Mouse (Mus musculus) ZHBTc4 (cell line): ENCODE measurements at regions not wholly inside any gene's neighbourhood (a gene's known extent, or its start where the extent isn't known, plus 50 kb on each side); places are given as distances from the start of the nearest gene placed in this dataset.

Source experiments
- DNase-seq: peaks from one replicate; pipeline ENCODE4 v3.0.0-alpha.2; 2011; ENCODE audit warnings: low read depth, low spot score

DNA sequence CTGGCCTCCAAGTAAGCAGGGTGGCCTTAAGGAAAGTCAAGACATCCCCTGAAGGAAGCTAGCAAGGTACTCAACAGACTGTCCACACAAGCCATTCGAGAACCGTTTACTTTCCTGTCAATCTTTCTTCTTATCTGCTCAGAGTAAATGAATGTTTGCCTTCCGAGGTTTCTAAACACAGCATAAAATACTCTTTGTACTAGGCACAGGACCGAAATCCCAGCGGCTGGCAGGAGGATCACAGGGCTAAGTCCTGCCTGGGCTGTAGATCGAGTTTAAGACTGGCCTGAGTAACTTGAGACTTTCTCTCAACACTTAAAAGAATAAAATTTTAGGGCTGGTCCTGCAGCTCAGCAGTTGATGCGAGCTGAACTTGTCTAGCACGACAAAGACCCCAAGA lies 175.9 kb downstream of the Bcl2l11 start:
- no peak for DNase-seq

DNA sequence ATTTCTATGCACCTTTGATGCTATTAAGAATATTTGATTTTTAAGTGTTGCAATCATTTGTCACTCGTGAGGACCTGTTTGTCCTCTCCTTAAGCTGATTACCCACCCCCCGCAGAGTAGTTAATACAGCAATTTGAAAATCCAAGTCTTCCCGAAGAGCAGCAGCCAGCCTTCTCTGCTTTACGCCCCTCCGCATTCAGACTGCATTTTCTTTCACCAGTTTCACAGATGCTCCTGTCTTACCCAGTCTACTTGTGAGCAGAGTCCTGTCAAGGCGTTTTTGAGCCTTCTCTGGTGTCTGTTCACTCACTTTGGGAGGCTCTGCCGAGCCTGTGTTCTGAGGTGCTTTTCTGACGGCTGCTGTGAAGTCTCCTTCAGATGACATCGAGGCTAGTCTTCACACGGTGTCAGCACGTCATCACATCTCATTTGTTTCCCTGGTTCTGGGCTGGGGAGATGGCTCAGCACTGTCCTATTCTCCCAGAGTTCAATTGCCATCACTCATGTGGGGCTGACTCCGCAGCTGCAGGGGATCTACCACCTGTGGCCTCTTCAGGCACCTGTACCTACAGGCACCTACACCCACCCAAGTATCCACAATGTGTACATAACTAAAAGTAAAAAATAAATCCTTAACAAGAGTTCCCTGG lies 178.3 kb downstream of the Bcl2l11 start:
- DNase-seq, result no peak

DNA sequence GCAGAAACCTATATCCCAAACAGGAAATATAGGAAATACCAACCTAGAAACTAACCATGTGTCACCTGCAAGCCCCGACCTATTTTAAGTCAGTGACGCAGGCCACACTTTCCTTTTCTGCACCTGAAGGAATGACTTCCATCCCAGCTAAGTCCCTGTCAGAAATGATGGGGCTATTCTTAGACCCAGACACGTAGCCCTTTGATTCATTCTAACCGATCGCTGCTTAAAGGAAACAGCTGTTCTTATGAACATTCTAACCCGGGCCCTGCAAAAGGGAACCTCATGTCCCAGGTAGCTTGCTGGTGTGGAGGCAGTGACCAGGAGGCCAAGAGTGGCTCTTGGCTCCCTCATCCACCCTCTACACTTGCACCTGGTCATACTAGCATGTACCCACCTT lies 180.9 kb downstream of the Bcl2l11 start:
- no peak for DNase-seq

DNA sequence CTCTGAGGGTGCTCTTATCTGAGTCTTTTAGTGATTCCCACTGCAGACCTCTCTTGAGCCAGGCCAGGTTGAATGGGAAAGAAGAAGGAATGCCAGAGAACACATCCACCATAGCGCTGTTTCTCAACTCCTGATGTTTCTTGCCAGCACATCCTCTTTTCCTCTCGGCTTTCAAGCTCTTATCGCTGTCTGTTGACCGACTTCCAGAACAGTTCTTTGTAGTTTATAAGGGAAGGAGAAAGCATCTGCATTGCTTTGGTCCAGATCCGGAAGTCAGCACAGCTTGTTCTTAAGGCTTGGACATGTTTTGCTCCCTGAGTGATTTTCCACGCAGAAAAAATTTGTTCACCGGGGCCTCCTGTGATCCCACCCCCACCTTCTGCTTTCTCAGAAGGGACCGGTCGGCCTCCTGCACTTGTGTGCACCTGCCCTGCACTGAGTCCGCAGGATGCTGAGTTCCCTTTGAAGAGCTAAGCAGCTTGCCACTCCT lies 183.7 kb downstream of the Bcl2l11 start:
- DNase-seq, result no peak

DNA sequence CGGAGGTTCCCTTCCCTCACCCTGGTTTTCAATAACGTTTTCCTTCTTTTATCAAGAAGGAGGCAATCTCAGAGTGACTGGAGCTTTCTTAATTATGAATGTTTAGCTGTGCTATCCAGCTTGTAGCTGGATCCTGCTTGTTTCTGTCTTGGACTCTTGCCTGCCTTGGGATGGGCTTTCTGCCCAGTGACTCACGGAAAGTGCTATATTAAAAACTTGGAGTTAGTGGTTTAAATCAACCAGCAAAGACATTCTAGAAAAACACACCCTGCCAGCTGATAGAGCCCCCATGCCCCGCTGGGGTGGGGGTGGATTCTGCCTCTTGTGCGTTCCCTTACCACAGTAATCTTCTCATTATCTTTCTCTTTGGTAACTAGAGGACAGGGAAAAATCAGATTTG lies 184.2 kb downstream of the Bcl2l11 start:
- DNase-seq, result no peak

DNA sequence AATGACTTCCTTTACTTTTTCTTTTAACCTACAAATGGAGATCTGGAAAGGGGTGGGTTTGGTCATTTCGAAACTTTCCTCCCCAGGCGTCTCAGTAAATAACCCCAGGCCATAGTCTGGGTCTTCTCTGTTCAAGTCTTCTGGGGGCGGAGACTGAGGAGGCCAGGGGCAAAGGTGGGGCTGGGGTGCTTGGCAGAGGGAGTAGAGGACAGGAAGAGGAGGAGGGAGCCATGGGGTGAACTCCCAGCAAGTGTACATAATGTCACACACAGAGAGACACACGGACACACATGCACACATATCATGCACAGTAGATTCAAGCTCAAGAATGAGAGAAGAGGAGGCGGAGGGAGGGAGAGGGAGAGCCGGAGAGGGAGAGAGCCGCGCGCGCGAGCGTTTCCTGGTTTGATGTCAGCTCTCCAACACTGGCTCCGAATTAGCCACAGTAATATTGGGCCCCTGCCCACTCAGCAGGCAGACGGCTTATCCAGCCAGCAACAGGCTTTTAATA lies 186.3 kb downstream of the Bcl2l11 start:
- peak; percentile 59 for DNase-seq

DNA sequence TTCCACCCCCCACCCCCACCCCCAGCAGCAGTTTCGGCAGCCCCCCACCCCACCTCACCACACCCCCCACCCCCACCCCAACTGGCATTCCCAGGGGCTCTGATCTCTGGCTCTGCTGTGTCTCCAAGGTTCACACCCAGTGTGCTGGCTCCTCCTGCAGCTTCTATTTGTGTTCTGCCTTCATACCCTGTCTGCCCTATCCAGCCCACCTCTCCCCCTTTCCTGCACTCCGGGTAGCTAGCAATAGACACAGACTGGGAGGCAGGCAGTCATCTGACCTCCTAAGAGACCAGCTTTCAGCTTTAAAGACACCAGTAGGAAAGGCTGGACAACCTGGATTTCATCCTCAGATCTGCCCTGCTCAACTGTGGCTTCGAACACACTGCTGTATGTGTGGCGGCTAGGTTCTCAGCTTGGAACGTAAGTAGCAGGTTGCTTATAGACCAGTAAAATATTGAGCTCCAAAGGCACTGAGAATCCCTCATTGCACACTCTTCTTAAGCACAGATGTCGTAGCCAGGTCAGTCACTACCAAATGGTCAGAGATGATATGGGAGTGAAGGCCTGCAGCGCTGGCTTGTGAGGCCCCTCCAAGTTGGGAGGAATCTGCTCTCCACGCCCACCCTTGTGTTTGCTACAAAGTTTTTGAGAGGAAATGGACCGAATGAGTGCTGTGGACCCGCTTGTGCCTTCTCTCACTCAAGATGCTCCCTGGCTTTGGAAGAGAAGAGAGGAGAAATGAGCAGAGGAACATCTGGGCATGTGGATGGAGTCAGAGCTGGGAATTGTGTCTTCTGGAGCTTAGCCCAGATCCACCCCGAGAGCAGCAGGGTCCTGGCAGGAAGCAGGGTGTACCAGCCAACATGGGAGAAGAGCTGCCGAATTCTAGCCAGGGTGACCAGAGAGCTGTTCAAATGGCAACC lies 187.1 kb downstream of the Bcl2l11 start:
- DNase-seq, result peak; percentile 35

DNA sequence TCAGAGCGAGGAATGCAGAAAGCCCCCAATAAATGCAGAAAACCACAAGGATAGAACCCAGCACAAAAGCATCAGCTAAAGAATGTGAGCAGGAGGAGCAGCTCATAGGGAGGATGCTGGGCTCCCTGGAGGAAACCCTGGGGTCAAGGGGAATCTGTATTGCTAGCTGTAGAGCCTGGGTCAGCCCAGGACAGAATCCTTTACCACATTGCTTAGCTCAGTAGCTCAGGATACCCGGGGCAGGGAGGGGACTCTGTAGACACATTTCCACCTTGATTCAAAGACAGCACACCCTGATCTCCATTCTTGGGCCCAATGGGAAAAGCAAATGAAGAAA lies 187.7 kb downstream of the Bcl2l11 start:
- DNase-seq, result peak; percentile 16

DNA sequence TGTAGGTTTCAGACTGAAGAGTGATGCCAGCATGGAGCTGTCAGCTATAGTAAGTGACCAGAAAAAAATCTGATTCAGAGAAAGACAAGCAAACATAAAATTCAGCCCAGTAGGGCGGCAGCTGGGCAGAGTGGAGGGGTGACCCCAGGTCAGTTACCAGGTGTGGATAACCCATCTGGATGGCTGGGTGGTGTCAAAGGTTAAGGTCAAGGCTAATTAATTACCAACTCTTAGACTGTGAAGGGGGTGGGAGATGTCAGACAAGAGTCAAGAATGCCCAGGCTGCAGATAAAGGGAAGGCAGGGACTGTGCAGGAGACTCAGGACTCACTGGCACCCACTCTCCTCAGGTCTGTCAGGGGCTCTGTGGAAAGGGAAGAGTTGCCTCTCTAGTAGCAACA lies 188.1 kb downstream of the Bcl2l11 start:
- DNase-seq, result no peak

DNA sequence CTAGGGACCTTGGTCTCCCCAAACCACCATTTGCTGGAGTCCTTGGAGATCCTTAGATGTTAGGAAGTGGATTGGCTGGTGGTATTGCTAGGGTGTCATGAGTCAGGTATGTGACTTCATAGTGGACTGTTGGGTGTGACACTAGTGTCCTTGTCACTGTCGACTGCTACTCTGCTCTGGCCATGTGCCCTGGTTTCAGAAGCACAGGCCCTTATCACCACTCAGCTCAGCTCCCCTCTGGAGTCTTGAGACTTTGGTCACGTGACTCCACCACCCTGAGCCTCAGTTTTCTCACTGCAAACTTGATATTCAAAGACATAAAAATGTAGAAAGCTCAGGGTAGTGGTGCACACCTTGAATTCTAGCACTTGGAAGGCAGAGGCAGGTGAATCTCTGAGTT lies 190.7 kb downstream of the Bcl2l11 start:
- no peak for DNase-seq

DNA sequence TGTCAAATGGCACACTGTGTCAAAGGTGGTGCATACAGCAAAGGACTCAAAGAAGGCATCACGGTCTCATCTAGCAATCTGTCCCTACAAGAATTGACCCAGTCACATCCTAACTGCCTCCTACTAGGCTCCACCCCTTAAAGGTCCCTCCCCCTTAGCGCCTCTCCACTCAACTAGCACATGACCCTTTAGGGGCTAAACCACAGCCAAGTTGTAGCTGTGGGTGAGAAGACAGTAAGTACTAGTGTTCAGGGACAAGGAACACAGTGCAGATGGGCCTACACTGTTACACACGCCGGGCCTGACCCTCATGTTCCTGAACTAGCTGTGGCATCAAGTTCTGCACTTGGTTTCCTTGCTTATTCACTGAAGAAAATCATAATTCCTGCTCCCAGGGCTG lies 192.4 kb downstream of the Bcl2l11 start:
- DNase-seq, result peak; percentile 19

DNA sequence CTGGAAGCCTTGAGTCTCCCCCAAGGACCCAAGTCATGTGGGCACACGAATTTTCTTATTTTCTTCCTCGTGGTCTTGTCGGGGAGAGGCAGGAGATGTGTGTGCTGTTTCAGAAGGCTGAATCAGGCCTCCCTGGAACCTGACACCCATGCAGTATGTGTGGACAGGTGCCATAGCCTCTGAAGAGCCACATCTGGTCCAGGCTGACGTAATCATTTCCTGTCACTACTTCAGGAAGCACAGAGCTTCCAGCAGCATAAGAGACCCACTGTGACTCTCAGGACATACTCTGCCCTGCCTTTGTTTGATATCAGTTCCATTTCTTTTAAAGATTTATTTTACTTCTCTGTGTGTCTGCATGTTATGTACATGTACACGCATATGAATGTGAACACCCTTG lies 193.1 kb downstream of the Bcl2l11 start:
- no peak for DNase-seq

DNA sequence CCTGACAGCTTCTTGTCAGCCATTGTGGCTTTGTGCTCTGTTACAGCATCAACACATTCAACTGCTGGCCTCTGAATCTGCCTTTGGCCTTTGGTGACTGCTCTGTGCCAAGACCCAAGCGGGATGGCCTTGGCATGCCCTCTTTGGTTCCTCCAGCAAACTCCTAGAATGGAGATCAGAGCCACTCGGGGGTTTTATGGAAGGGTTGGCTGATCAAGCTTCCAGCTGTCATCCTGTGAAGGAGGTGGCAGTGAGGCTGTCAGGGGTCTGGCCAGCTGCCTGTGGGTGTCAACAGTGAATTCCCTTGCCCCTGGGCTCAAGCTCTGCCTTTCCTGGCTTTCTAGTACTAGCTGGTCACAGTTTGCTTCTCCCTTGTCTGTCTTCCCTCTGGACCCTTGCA lies 195.6 kb downstream of the Bcl2l11 start:
- no peak for DNase-seq

DNA sequence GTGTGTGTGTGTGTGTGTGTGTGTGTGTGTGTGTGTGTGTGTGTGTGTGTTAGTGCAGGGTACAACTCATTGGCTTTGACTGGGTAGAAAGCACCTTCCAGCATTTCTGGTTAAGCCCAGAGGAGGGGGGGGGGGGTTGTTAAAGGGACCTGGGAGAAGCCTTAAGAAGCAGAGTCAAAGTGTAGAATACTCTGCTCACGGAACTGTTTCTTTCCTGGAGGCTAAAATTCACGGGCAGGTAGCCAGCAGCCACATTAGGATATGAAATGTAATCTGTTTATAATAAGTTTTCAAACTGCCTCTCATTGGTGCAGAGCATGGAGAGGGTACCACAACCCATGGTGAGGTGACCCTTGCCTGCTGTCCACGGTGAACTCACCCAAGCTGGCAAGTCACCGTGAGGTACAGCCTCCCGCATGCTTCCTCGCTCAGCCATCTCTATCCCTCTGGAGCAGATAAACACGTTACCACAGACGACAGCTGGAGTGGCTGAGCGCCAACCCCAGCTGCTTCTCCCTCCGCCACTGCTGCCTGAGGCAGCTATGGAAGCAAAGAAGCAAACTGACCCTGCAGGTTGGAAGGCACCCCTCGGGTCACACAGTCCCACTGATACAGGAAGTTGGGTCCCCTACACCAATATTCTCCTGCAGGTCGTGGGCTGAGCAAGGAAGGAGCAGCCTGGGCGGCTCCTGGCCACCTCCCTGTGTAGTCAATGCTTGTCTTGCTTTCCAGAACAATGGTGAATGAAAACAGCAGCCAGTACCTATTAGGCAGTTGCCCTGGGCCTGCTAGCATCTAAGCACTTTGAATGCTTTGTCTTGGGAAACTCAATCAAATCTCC lies 198.6 kb downstream of the Bcl2l11 start:
- no peak for DNase-seq

DNA sequence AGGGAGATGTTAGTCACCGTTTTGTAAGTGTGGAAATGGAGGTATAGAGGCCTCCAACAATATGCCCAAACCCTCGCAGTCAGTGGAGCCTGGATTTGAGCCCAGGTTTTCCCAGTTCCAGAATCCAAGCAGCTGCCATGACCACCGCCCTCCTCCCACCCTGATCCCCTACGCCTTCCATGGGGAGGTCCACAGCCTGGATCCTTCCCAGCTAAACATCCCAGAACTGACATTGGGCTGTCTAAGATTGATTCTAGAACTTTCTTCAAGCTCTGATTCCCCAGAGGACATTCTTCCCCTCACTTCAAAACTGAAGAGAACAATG lies 199.2 kb downstream of the Bcl2l11 start:
- no peak for DNase-seq

DNA sequence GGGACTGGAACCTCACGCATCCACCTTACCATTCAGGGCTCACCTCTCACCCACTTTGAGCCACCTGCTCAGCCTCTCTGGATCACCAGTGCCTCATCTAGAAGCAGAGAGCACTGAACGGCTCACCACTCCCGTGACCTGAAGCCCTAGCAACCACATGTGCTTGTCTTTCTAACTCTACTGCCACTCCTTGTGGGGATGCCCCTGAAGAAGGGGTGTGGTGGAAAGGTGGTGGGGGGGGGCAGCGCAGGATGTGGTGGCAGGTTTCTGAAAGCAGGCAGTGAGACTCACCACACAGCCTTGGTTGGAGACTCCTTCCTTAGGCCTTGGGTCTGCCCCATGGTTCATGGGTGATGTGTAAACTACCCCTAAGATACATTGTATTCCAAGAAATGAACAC lies 199.6 kb downstream of the Bcl2l11 start:
- no peak for DNase-seq

DNA sequence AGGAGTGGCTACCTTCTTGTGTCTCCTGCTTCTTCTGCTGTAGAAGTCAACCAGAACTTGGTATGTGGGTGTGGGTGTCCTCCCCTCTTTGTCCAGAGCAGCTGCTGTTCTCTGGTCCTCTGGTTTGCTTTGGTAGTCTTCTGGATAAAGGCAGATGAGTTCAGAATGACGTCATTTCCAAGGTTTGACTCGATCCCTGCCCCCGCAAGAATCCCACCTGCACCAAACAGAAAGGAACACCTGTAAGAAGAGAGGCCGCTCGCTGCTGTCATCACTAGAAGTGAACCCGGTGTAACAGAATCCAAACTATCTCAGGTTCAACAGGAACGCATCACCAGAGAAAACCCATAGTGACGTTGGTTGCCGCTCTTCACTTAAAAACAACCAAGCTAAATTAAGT lies 205.0 kb downstream of the Bcl2l11 start:
- no peak for DNase-seq

DNA sequence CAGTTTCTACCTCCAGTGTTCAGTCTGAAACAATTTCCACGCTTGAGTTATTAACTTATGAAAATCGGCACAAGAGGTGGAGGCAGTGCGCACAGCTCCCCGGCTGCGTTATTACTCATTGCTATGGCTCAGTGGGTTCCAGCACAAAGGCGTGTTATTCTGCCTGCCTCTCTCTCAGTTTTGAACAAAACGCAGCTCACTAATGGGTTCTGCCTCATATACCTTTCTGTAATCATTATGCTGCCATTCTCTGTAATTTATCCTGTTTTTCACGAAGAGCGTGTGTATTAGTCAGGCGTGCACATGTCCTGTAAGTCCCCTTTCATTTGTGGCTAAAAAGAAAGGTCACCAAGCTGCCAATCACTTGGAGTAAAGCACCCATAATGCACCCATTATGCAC lies 205.4 kb downstream of the Bcl2l11 start:
- no peak for DNase-seq

DNA sequence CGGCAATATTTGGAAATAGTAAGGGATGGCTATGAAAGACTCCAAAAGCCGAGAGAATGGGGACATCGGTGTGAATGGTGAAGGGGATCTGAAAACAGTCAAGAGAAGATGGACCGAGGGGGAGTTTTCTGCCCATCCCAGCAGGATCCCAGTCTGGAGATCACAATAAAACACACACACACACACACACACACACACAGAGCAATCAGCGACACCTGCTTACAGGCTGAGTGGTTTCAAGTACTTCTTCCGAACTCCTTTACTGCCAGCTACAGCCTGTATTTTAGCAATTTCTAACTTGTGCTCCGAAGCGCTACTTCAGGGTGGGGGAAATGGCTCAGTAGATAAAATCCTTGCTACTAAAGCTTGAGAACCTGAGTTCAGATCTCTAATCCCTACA lies 205.8 kb downstream of the Bcl2l11 start:
- DNase-seq, result no peak

DNA sequence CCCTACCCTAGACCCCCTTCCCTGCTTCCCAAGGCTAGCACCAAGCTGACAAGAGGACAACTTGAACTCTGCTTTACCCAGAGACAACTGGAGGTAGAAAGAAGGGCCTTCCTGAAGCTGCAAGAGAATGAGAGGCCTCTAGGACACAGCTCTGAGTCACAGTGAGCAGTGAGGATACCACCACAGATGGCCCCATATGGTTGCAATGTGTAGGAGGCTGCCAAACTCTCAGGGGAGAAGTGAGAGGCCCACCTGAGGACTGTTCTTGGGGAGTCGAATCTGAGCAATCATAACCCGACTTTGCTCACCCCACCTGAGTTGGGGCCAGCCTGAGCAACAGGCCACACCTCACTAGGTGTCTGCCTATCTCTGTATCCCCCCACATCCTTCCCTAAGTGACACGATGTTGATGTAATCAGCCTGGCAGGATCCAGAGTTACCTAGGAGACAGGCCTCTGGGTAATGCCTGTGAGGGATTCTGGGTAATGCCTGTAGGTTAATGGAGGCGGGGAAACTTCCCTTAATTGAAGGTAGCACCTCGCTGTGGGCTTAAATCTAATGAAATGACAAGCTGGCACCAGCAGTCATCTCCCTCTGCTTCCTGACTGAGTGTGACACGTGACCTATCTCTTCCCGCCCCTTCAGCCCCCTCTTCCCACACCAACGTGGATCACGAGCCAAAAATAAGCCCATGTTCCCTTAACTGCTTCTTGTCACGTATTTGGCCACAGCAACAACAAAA lies 207.7 kb downstream of the Bcl2l11 start:
- no peak for DNase-seq

DNA sequence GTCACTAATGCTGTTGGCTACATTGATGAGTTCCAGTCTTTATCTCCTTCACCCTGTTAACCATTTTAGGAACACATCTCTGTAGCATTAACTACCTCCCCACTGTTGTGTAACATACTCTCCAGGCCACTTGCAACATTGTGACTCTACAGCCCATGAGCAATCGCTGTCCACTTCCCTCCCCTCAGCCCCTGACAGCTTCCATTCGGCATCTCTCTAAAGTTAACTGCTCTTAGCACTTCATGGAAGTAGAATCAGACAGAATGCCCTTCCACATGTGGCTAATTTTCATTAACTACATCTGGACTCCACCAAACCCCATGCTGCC lies 208.3 kb downstream of the Bcl2l11 start:
- no peak for DNase-seq
